Mouse (Mus musculus) CH12.LX (cell line): ENCODE data around the gene Mrps23. TPM values are rescaled to one million over a fixed set of nuclear protein-coding genes. Genes with fewer than 3 reads are reported as not detected.

Experiments
- DNase-seq: peaks from one replicate; pipeline ENCODE4 v3.0.0-alpha.2; 2013; ENCODE audit errors: extremely low read depth
- H3K27ac ChIP-seq: 2 replicates; pipeline ENCODE4 v1.5.1; 2012; ENCODE audit warnings: low read depth, mild to moderate bottlenecking, control low read depth, moderate library complexity; ENCODE audit not compliant: insufficient read depth
- H3K27me3 ChIP-seq: replicated peaks from 2 replicates; pipeline ENCODE3; 2012; ENCODE audit warnings: inconsistent platforms
- H3K36me3 ChIP-seq, 2 experiments: replicated peaks in 1 of 2; 2 replicates each; pipeline versions ENCODE3 to v1.6.1; 2012; ENCODE audit warnings: inconsistent platforms in 1 of 2, low read length in 1 of 2, mild to moderate bottlenecking in 1 of 2, mixed read lengths in 1 of 2, moderate library complexity in 1 of 2; ENCODE audit not compliant: control insufficient read depth in 1 of 2, insufficient read depth in 1 of 2
- H3K4me1 ChIP-seq, 2 experiments: 2 replicates each; pipeline ENCODE4 v1.6.1; 2012; ENCODE audit warnings: inconsistent platforms in 1 of 2, moderate library complexity in 1 of 2; ENCODE audit not compliant: insufficient read depth in 2 of 2, control insufficient read depth in 1 of 2
- H3K4me2 ChIP-seq: 2 replicates; pipeline ENCODE4 v1.6.1; 2012; ENCODE audit warnings: low read depth, mild to moderate bottlenecking, control low read depth; ENCODE audit not compliant: poor library complexity, insufficient read depth, severe bottlenecking
- H3K4me3 ChIP-seq, 3 experiments: fragments of 150-350 bp in 1 of 3; sonication (generic) in 1 of 3; replicated peaks in 1 of 3; 2 replicates each; pipeline versions ENCODE3 to v1.5.1; 2011 to 2012; ENCODE audit warnings: low read depth in 2 of 3, low read length in 2 of 3, mild to moderate bottlenecking in 2 of 3, moderate library complexity in 2 of 3, control low read depth in 1 of 3, improper control_type of control experiment in 1 of 3, inconsistent platforms in 1 of 3, mixed read lengths in 1 of 3; ENCODE audit not compliant: poor library complexity in 1 of 3
- H3K79me2 ChIP-seq: replicated peaks from 2 replicates; pipeline ENCODE4 v1.6.1; 2012; ENCODE audit warnings: mild to moderate bottlenecking, moderate library complexity; ENCODE audit not compliant: control insufficient read depth, poor library complexity, insufficient read depth, severe bottlenecking; ENCODE audit errors: extremely low read depth
- H3K9ac ChIP-seq: 2 replicates; pipeline ENCODE4 v1.6.1; 2012; ENCODE audit warnings: low read depth, mild to moderate bottlenecking, control low read depth, moderate library complexity; ENCODE audit not compliant: insufficient read depth
- H3K9me3 ChIP-seq: replicated peaks from 2 replicates; pipeline ENCODE3; 2012; ENCODE audit warnings: low read length, inconsistent platforms, mixed read lengths
- CHD1 ChIP-seq: IDR thresholded peaks from 2 replicates; pipeline ENCODE4 v1.6.1; 2012; ENCODE audit warnings: low read depth, low read length, improper control_type of control experiment, inconsistent platforms
- CHD2 ChIP-seq: IDR thresholded peaks from 2 replicates; pipeline ENCODE4 v1.6.1; 2011; ENCODE audit warnings: low read length, improper control_type of control experiment
- E2F4 ChIP-seq: IDR thresholded peaks from 2 replicates; pipeline ENCODE4 v1.6.1; 2011; ENCODE audit warnings: low read depth, low read length, improper control_type of control experiment; ENCODE audit not compliant: insufficient replicate concordance
- ELF1 ChIP-seq: IDR thresholded peaks from 2 replicates; pipeline ENCODE4 v1.6.1; 2014; ENCODE audit warnings: low read depth, mild to moderate bottlenecking, inconsistent platforms, low read length, improper control_type of control experiment
- EP300 ChIP-seq: IDR thresholded peaks from 2 replicates; pipeline ENCODE4 v1.6.1; 2011; ENCODE audit warnings: low read length, improper control_type of control experiment
- HCFC1 ChIP-seq: IDR thresholded peaks from 2 replicates; pipeline ENCODE4 v1.6.1; 2012; ENCODE audit warnings: low read depth, mild to moderate bottlenecking, inconsistent platforms, low read length, improper control_type of control experiment
- JUN ChIP-seq: IDR thresholded peaks from 2 replicates; pipeline ENCODE4 v1.6.1; 2011; ENCODE audit warnings: low read depth, mild to moderate bottlenecking, low read length, improper control_type of control experiment, moderate library complexity; ENCODE audit not compliant: insufficient read depth
- MAFK ChIP-seq: IDR thresholded peaks from 2 replicates; pipeline ENCODE4 v1.6.1; 2011; ENCODE audit warnings: low read length, improper control_type of control experiment; ENCODE audit not compliant: insufficient replicate concordance
- MAX ChIP-seq: IDR thresholded peaks from 2 replicates; pipeline ENCODE4 v1.6.1; 2011; ENCODE audit warnings: low read length, improper control_type of control experiment
- MEF2A ChIP-seq: IDR thresholded peaks from 2 replicates; pipeline ENCODE4 v1.6.1; 2014; ENCODE audit warnings: low read depth, mild to moderate bottlenecking, inconsistent platforms, low read length, improper control_type of control experiment, borderline replicate concordance
- MYC ChIP-seq: IDR thresholded peaks from 2 replicates; pipeline ENCODE4 v1.6.1; 2011; ENCODE audit warnings: low read depth, mild to moderate bottlenecking, improper control_type of control experiment, low read length
- NELFE ChIP-seq: IDR thresholded peaks from 2 replicates; pipeline ENCODE4 v1.6.1; 2011; ENCODE audit warnings: low read depth, low read length, improper control_type of control experiment
- POLR2A ChIP-seq: IDR thresholded peaks from 2 replicates; pipeline ENCODE4 v1.6.1; 2011; ENCODE audit warnings: low read depth, mild to moderate bottlenecking, improper control_type of control experiment, low read length
- TBP ChIP-seq: conservative IDR thresholded peaks from 2 replicates; pipeline ENCODE4 v1.6.1; 2011; ENCODE audit warnings: low read depth, low read length, improper control_type of control experiment
- USF1 ChIP-seq: IDR thresholded peaks from 2 replicates; pipeline ENCODE4 v1.6.1; 2014; ENCODE audit warnings: low read depth, mild to moderate bottlenecking, inconsistent platforms, low read length, improper control_type of control experiment
- USF2 ChIP-seq: conservative IDR thresholded peaks from 2 replicates; pipeline ENCODE4 v1.6.1; 2011; ENCODE audit warnings: low read depth, low read length, improper control_type of control experiment
- ZC3H11A ChIP-seq: IDR thresholded peaks from 2 replicates; pipeline ENCODE4 v1.6.1; 2012; ENCODE audit warnings: low read depth, mild to moderate bottlenecking, inconsistent platforms, low read length, improper control_type of control experiment
- ZNF384 ChIP-seq: IDR thresholded peaks from 2 replicates; pipeline ENCODE4 v1.6.1; 2012; ENCODE audit warnings: low read depth, low read length, improper control_type of control experiment, inconsistent platforms
- dilution Hi-C: fragments of 300-500 bp; cut with MboI; formaldehyde crosslinking; loops from 2 replicates; pipeline ENCODE4 v1.14.3; 2020; ENCODE audit warnings: low sequenced_read_pairs; ENCODE audit not compliant: extremely low pct_unique_long_range_greater_than_20kb, extremely low pct_ligation_motif_present
- in situ Hi-C: fragments of 300-500 bp; cut with MboI; formaldehyde crosslinking; loops from 3 replicates; pipeline ENCODE4 v1.14.3; 2019; ENCODE audit warnings: low sequenced_read_pairs, low pct_ligation_motif_present, low pct_unique_long_range_greater_than_20kb, mixed read lengths
- polyA plus RNA-seq: library from polyadenylated mRNA; unstranded; fragments of >175 nt; gene quantifications from 2 replicates; pipeline ENCODE4 v1.2.1, GENCODE M21; 2012; ENCODE audit warnings: low read depth; ENCODE audit not compliant: insufficient read length
- total RNA-seq, 2 experiments: library from RNA; depleted of rRNA; stranded (reverse); fragments of 300-350 nt in 1 of 2; fragments of >200 nt in 1 of 2; gene quantifications; 2 replicates each; pipeline ENCODE4 v1.2.3; 2012 to 2014

Gene Mrps23
- total and polyA plus RNA-seq, 3 experiments, result 185 to 233 (median 227) TPM

- no peak for DNase-seq
- H3K27me3 ChIP-seq, result no peaks in the 10 kb centered on the region
These were observed 37.5 kb downstream of the Mrps23 start for GRCm38 (mm10) chr11:88241468-88242301.

GRCm38 (mm10) chr11:88245581-88246170 lies 41.5 kb downstream of the Mrps23 start:
- H3K27me3 ChIP-seq, result peaks cover 5% of the 10 kb centered on the region
- H3K4me3 ChIP-seq, result no peak overlapping the region
- H3K4me2 ChIP-seq, result no peak overlapping the region
- no peaks in the 10 kb centered on the region for H3K36me3 ChIP-seq
- in situ Hi-C loops, result no loop called here
- peaks cover 3 to 21% of the 10 kb centered on the region in 2 experiments for H3K4me1 ChIP-seq
- DNase-seq, result no peak
- no peaks in the 10 kb centered on the region for H3K79me2 ChIP-seq
- peaks cover 12% of the 10 kb centered on the region for H3K9me3 ChIP-seq
- H3K27ac ChIP-seq, result no peak overlapping the region
- no peak overlapping the region for H3K9ac ChIP-seq
- TF ChIP-seq ZNF384, result no peak
- no peak for TF ChIP-seq ZC3H11A
- TF ChIP-seq MAFK, result no peak
- TF ChIP-seq CHD2, result no peak
- no peak for TF ChIP-seq MYC
- no peak for TF ChIP-seq E2F4
- no peak for TF ChIP-seq MAX
- TF ChIP-seq MEF2A, result no peak
- no peak for TF ChIP-seq POLR2A
- no peak for TF ChIP-seq NELFE
- TF ChIP-seq USF2, result no peak
- no peak for TF ChIP-seq ELF1
- no peak for TF ChIP-seq TBP
- no peak for TF ChIP-seq HCFC1
- dilution Hi-C loops, result no loop called here

More at GRCm38 (mm10) chr11:88241468-88242301, 37.5 kb downstream of the Mrps23 start:
- Histone ChIP-seq H3K36me3 (no peaks in the 10 kb centered on the region), H3K4me2 (no peak overlapping the region), H3K27ac (no peak overlapping the region), H3K9ac (no peak overlapping the region), H3K9me3 (peaks cover 10% of the 10 kb centered on the region), H3K4me3 (no peak overlapping the region), H3K79me2 (no peaks in the 10 kb centered on the region), H3K4me1 (peaks cover 3 to 20% of the 10 kb centered on the region in 2 experiments)
- no peak for TF ChIP-seq JUN
- no peak for TF ChIP-seq HCFC1
- no peak for TF ChIP-seq ELF1
- TF ChIP-seq CHD1, result no peak
- TF ChIP-seq USF1, result no peak
- TF ChIP-seq EP300, result no peak
- dilution Hi-C loops (no loop called here), in situ Hi-C loops (no loop called here)
